8 mouse cellular contexts compared by ENCODE assay signal in genomic region chr14:31656857-31657645, GRCm38 (mm10). TPM values are rescaled to one million over a fixed set of nuclear protein-coding genes. Genes with fewer than 3 reads are reported as not detected.
DNase-seq lines count a peak whose midpoint lies in the region; ATAC-seq and TF ChIP-seq lines count a peak whose summit lies in the region.
"Had no signal": no experiment of that assay in that cellular context is flagged by ENCODE, and none has a peak within 500 bp of the region (broad histone marks: within the 10 kb centered on the region; RNA-seq: fewer than 3 reads in every experiment).

No protein-coding gene starts in this region.

- H3K36me3 ChIP-seq in forebrain, embryonic 13.5 days (ENCODE audit: poor library complexity, severe bottlenecking): no peaks in the 10 kb centered on the region
- no peaks in the 10 kb centered on the region for H3K36me3 ChIP-seq in liver, embryonic 14.5 days (replicated peaks; ENCODE audit: control insufficient read depth, insufficient read depth, low read depth)

- 35% methylated on average over 5 of the region's 5 CpGs for WGBS in forebrain, embryonic 13.5 days
- WGBS in liver, embryonic 14.5 days (ENCODE audit: insufficient replicate concordance): 29% methylated on average over 5 of the region's 5 CpGs

- DNase-seq in B cell, adult 2 months: peak; percentile 83 to 84
- DNase-seq in CD8-positive naive resting alpha-beta T cell, adult 2 months (ENCODE audit: low read depth in 2 of 2, low spot score in 2 of 2): peak; percentile 64 to 74
- DNase-seq in cerebellum, adult 11-12 months: peak; percentile 61
- no peak for DNase-seq in liver, embryonic 14.5 days (ENCODE audit: low read depth in 3 of 3, low spot score in 3 of 3)

- H3K27ac ChIP-seq in forebrain, embryonic 13.5 days: no peak overlapping the region
- H3K27ac ChIP-seq in liver, embryonic 14.5 days: no peak overlapping the region

- peaks cover 33% of the 10 kb centered on the region for H3K4me1 ChIP-seq in forebrain, embryonic 13.5 days
- peaks cover 3 to 19% of the 10 kb centered on the region in 2 experiments; a peak in 3 of 4 replicates for H3K4me1 ChIP-seq in liver, embryonic 14.5 days (replicated peaks; ENCODE audit: control insufficient read depth in 2 of 2, insufficient read depth in 2 of 2, low read length in 1 of 2)

- H3K9ac ChIP-seq in forebrain, embryonic 13.5 days: no peak overlapping the region
- H3K9ac ChIP-seq in liver, embryonic 14.5 days (replicated peaks): no peak overlapping the region

- H3K27me3 ChIP-seq in forebrain, embryonic 13.5 days: no peaks in the 10 kb centered on the region
- H3K27me3 ChIP-seq in liver, embryonic 14.5 days (ENCODE audit: control insufficient read depth, insufficient read depth, low read length): no peaks in the 10 kb centered on the region

- H3K4me2 ChIP-seq in forebrain, embryonic 13.5 days: no peak overlapping the region
- no peak overlapping the region for H3K4me2 ChIP-seq in liver, embryonic 14.5 days (ENCODE audit: low read depth)

- peak; percentile 37; the same call in 1 of the 2 replicates for ATAC-seq in forebrain, embryonic 13.5 days
- peak; percentile 77 for ATAC-seq in inflammation-experienced regulatory T-cells, adult 6 months
- ATAC-seq in liver, embryonic 14.5 days (ENCODE audit: insufficient read depth): no peak
- peak; percentile 77 for ATAC-seq in neutrophil, adult 5-6 weeks (ENCODE audit: extremely low read depth, insufficient number of reproducible peaks, low FRiP score, poor library complexity, severe bottlenecking)

- H3K4me3 ChIP-seq in forebrain, embryonic 13.5 days: no peak overlapping the region
- no peak overlapping the region for H3K4me3 ChIP-seq in liver, embryonic 14.5 days (ENCODE audit: insufficient read depth in 1 of 2, low read depth in 2 of 2, low read length in 2 of 2)

- peak; percentile 86 for TF ChIP-seq CTCF in liver, embryonic 14.5 days (IDR thresholded peaks at IDR 0.05; ENCODE audit: low read depth)

- H3K9me3 ChIP-seq in forebrain, embryonic 13.5 days (replicated peaks): no peaks in the 10 kb centered on the region
- H3K9me3 ChIP-seq in liver, embryonic 14.5 days (ENCODE audit: control insufficient read depth, low read length): no peaks in the 10 kb centered on the region

- no peak for TF ChIP-seq EP300 in liver, embryonic 14.5 days (IDR thresholded peaks at IDR 0.05; ENCODE audit: low read depth)

RNA-seq across cellular contexts. Expression of gene Hacl1, which starts 16.0 kb away (rescaled TPM):
- 7.7 and 8.9 TPM in 2 replicates for polyA plus RNA-seq in forebrain, embryonic 13.5 days (2015; fragmentation: Nextera tagmentation; extraction: Ambion mirVana)
- polyA plus RNA-seq in inflammation-experienced regulatory T-cells, adult 6 months (2017; shearing (Covaris generic)): 10 to 100 TPM; 23.5 to 36.6 (median 25.0) TPM
- 3.5 and 7.4 TPM in 2 replicates for polyA plus RNA-seq in liver, embryonic 14.5 days (2012; rRNA removed)
- 10.7 and 13.3 TPM in 2 replicates for polyA plus RNA-seq in liver, embryonic 14.5 days (2014; fragmentation: Nextera tagmentation; extraction: Ambion mirVana)
- 19.1 and 21.9 TPM in 2 replicates for total RNA-seq in neutrophil, adult 5-6 weeks (2017)

RNA-seq across cellular contexts. Expression of gene Btd, which starts 16.2 kb away (rescaled TPM):
- polyA plus RNA-seq in forebrain, embryonic 13.5 days (2015; fragmentation: Nextera tagmentation; extraction: Ambion mirVana): 12.5 and 12.7 TPM in 2 replicates
- 10 to 100 TPM; 20.3 to 28.6 (median 24.2) TPM for polyA plus RNA-seq in inflammation-experienced regulatory T-cells, adult 6 months (2017; shearing (Covaris generic))
- 7.6 and 12.9 TPM in 2 replicates for polyA plus RNA-seq in liver, embryonic 14.5 days (2012; rRNA removed)
- polyA plus RNA-seq in liver, embryonic 14.5 days (2014; fragmentation: Nextera tagmentation; extraction: Ambion mirVana): 8.8 and 8.9 TPM in 2 replicates
- 8.3 and 14.0 TPM in 2 replicates for total RNA-seq in neutrophil, adult 5-6 weeks (2017)

RNA-seq across cellular contexts. Expression of gene Gm49387, which starts 16.4 kb away (rescaled TPM):
- not detected in 2 replicates for polyA plus RNA-seq in forebrain, embryonic 13.5 days (2015; fragmentation: Nextera tagmentation; extraction: Ambion mirVana)
- polyA plus RNA-seq in inflammation-experienced regulatory T-cells, adult 6 months (2017; shearing (Covaris generic)): 1 to 10 TPM in 1 of 3 experiments, not detected in 2; 1.5 TPM
- not detected in 2 replicates for polyA plus RNA-seq in liver, embryonic 14.5 days (2012; rRNA removed)
- 0.65 and 2.3 TPM in 2 replicates for polyA plus RNA-seq in liver, embryonic 14.5 days (2014; fragmentation: Nextera tagmentation; extraction: Ambion mirVana)
- total RNA-seq in neutrophil, adult 5-6 weeks (2017): not detected in 2 replicates
- polyA plus RNA-seq: large intestine, adult 2 months had no signal

Comparison
In these comparisons a context has a peak if more than half of its experiments do, and no peak if none do; other contexts are left out.
1. DNase-seq: peak in B cell, adult 2 months (2 of 2), CD8-positive naive resting alpha-beta T cell, adult 2 months (2 of 2) and cerebellum, adult 11-12 months (single experiment); none in liver, embryonic 14.5 days (0 of 3).